Comparison of ENCODE assay signal across 14 mouse cellular contexts in genomic region chr1:133397094-133397482, GRCm38 (mm10). TPM values are rescaled to one million over a fixed set of nuclear protein-coding genes. Genes with fewer than 3 reads are reported as not detected.
DNase-seq lines count a peak whose midpoint lies in the region; ATAC-seq and TF ChIP-seq lines count a peak whose summit lies in the region.
"Had no signal": no experiment of that assay in that cellular context is flagged by ENCODE, and none has a peak within 500 bp of the region (broad histone marks: within the 10 kb centered on the region; RNA-seq: fewer than 3 reads in every experiment).

No protein-coding gene starts in this region.

- peak overlapping the region; percentile 35 for H3K4me2 ChIP-seq in kidney, postnatal 0 days (ENCODE audit: low read length)
- H3K4me2 ChIP-seq in embryonic facial prominence, embryonic 15.5 days (replicated peaks): no peak overlapping the region
- peak overlapping the region; percentile 40 for H3K4me2 ChIP-seq in hindbrain, embryonic 12.5 days (replicated peaks)
- H3K4me2 ChIP-seq in midbrain, postnatal 0 days (ENCODE audit: low read depth, low read length, poor library complexity, severe bottlenecking): peak overlapping the region; percentile 3; the same call in 1 of the 2 replicates
- H3K4me2 ChIP-seq: stomach, embryonic 15.5 days had no signal

- H3K36me3 ChIP-seq in kidney, postnatal 0 days (ENCODE audit: insufficient read depth, low read length): peaks cover 11% of the 10 kb centered on the region
- no peaks in the 10 kb centered on the region for H3K36me3 ChIP-seq in embryonic facial prominence, embryonic 15.5 days
- peaks cover 11% of the 10 kb centered on the region for H3K36me3 ChIP-seq in hindbrain, embryonic 12.5 days
- H3K36me3 ChIP-seq in midbrain, postnatal 0 days (ENCODE audit: insufficient read depth, low read length): 0 out of 2 replicates have a peak, but pooled peaks cover 5% of the 10 kb centered on the region

- 72% methylated on average over 5 of the region's 5 CpGs for WGBS in kidney, postnatal 0 days
- 71% methylated on average over 5 of the region's 5 CpGs for WGBS in embryonic facial prominence, embryonic 15.5 days
- 59% methylated on average over 5 of the region's 5 CpGs for WGBS in hindbrain, embryonic 12.5 days
- 42% methylated on average over 5 of the region's 5 CpGs for WGBS in midbrain, postnatal 0 days

- H3K9ac ChIP-seq in kidney, postnatal 0 days (ENCODE audit: low read depth, low read length): peak overlapping the region; percentile 54; the same call in 1 of the 2 replicates
- H3K9ac ChIP-seq in embryonic facial prominence, embryonic 15.5 days: no peak overlapping the region
- H3K9ac ChIP-seq in hindbrain, embryonic 12.5 days: peak overlapping the region; percentile 25
- H3K9ac ChIP-seq in midbrain, postnatal 0 days (replicated peaks; ENCODE audit: low read length, poor library complexity, severe bottlenecking): peak overlapping the region; percentile 30; the same call in 1 of the 2 replicates
- H3K9ac ChIP-seq: stomach, embryonic 15.5 days had no signal

- ATAC-seq in kidney, postnatal 0 days (replicated peaks; ENCODE audit: low FRiP score, low read depth): no peak
- no peak for ATAC-seq in embryonic facial prominence, embryonic 15.5 days (ENCODE audit: insufficient number of reproducible peaks, low FRiP score, low TSS enrichment, low read depth)
- ATAC-seq in hindbrain, embryonic 12.5 days (ENCODE audit: low FRiP score): peak; percentile 37; the same call in 1 of the 2 replicates
- ATAC-seq in midbrain, postnatal 0 days (ENCODE audit: low FRiP score): no peak

- no peaks in the 10 kb centered on the region for H3K27me3 ChIP-seq in kidney, postnatal 0 days (ENCODE audit: insufficient read depth, low read length)
- no peaks in the 10 kb centered on the region for H3K27me3 ChIP-seq in embryonic facial prominence, embryonic 15.5 days
- no peaks in the 10 kb centered on the region for H3K27me3 ChIP-seq in hindbrain, embryonic 12.5 days
- no peaks in the 10 kb centered on the region for H3K27me3 ChIP-seq in midbrain, postnatal 0 days (ENCODE audit: insufficient read depth, low read length)
- H3K27me3 ChIP-seq: stomach, embryonic 15.5 days had no signal

- no peaks in the 10 kb centered on the region for H3K9me3 ChIP-seq in kidney, postnatal 0 days (replicated peaks; ENCODE audit: low read length)
- no peaks in the 10 kb centered on the region for H3K9me3 ChIP-seq in embryonic facial prominence, embryonic 15.5 days (replicated peaks)
- H3K9me3 ChIP-seq in hindbrain, embryonic 12.5 days (replicated peaks): no peaks in the 10 kb centered on the region
- H3K9me3 ChIP-seq in midbrain, postnatal 0 days (ENCODE audit: low read length): no peaks in the 10 kb centered on the region
- H3K9me3 ChIP-seq: stomach, embryonic 15.5 days had no signal

- TF ChIP-seq CTCF in kidney, postnatal 0 days (IDR thresholded peaks at IDR 0.05; ENCODE audit: low read depth): no peak
- TF ChIP-seq CTCF in midbrain, postnatal 0 days (IDR thresholded peaks at IDR 0.05): no peak

- no peak overlapping the region for H3K4me3 ChIP-seq in kidney, postnatal 0 days (replicated peaks; ENCODE audit: low read depth, low read length)
- H3K4me3 ChIP-seq in embryonic facial prominence, embryonic 15.5 days (replicated peaks): no peak overlapping the region
- H3K4me3 ChIP-seq in hindbrain, embryonic 12.5 days: no peak overlapping the region
- peak overlapping the region; percentile 2; the same call in 1 of the 2 replicates for H3K4me3 ChIP-seq in midbrain, postnatal 0 days (ENCODE audit: low read depth, low read length)
- H3K4me3 ChIP-seq: left cerebral cortex, adult 2 months; stomach, embryonic 15.5 days had no signal

- peaks cover 11% of the 10 kb centered on the region; the same call in 1 of the 2 replicates for H3K4me1 ChIP-seq in kidney, postnatal 0 days (replicated peaks; ENCODE audit: insufficient read depth, low read length)
- peaks cover 6% of the 10 kb centered on the region; the same call in 1 of the 2 replicates for H3K4me1 ChIP-seq in embryonic facial prominence, embryonic 15.5 days
- peaks cover 31% of the 10 kb centered on the region for H3K4me1 ChIP-seq in hindbrain, embryonic 12.5 days
- peaks cover 9% of the 10 kb centered on the region; the same call in 1 of the 2 replicates for H3K4me1 ChIP-seq in midbrain, postnatal 0 days (ENCODE audit: insufficient read depth, low read length)

- no peak for DNase-seq in kidney, postnatal 0 days (ENCODE audit: low spot score)
- DNase-seq in kidney, postnatal 10 days: no peak
- DNase-seq in midbrain, postnatal 0 days (ENCODE audit: low spot score): no peak
- no peak for DNase-seq in gastrocnemius, postnatal 10 days
- DNase-seq in ovary, adult 18-20 months (ENCODE audit: low spot score): no peak
- DNase-seq in spleen, postnatal 36 days (ENCODE audit: low spot score in 2 of 2): no peak
- DNase-seq: adrenal gland, postnatal 14 days; cerebellum, postnatal 36 days had no signal

- H3K27ac ChIP-seq in kidney, postnatal 0 days: peak overlapping the region; percentile 87
- H3K27ac ChIP-seq in embryonic facial prominence, embryonic 15.5 days (replicated peaks): 0 out of 2 replicates have a peak overlapping the region, but pooled peaks have one; percentile 39
- peak overlapping the region; percentile 92 for H3K27ac ChIP-seq in hindbrain, embryonic 12.5 days
- peak overlapping the region; percentile 52 for H3K27ac ChIP-seq in midbrain, postnatal 0 days (ENCODE audit: low read depth, low read length)
- H3K27ac ChIP-seq: macrophage had no signal

RNA-seq across cellular contexts. Expression of gene Sox13, which starts 27.1 kb away (rescaled TPM):
- 12.0 and 13.7 TPM in 2 replicates for polyA plus RNA-seq in kidney, postnatal 0 days (2015; fragmentation: Nextera tagmentation; extraction: Ambion mirVana)
- polyA plus RNA-seq in embryonic facial prominence, embryonic 15.5 days (2015; fragmentation: Nextera tagmentation; extraction: Ambion mirVana): 5.8 and 6.1 TPM in 2 replicates
- 17.5 and 19.2 TPM in 2 replicates for polyA plus RNA-seq in hindbrain, embryonic 12.5 days (2016; fragmentation: Nextera tagmentation; extraction: Ambion mirVana)
- total RNA-seq in midbrain, postnatal 0 days (2014; rRNA removed): 16.5 and 17.3 TPM in 2 replicates
- polyA plus RNA-seq in midbrain, postnatal 0 days (2015; fragmentation: Nextera tagmentation; extraction: Ambion mirVana): 3.3 and 4.7 TPM in 2 replicates
- total RNA-seq in gastrocnemius, postnatal 10 days (2021): 10 to 100 TPM; 10.1 to 15.9 TPM

RNA-seq across cellular contexts. Expression of gene Etnk2, which starts 33.7 kb away (rescaled TPM):
- polyA plus RNA-seq in kidney, postnatal 0 days (2015; fragmentation: Nextera tagmentation; extraction: Ambion mirVana): 4.4 and 5.1 TPM in 2 replicates
- polyA plus RNA-seq in embryonic facial prominence, embryonic 15.5 days (2015; fragmentation: Nextera tagmentation; extraction: Ambion mirVana): 6.2 and 6.5 TPM in 2 replicates
- polyA plus RNA-seq in hindbrain, embryonic 12.5 days (2016; fragmentation: Nextera tagmentation; extraction: Ambion mirVana): 5.2 and 5.6 TPM in 2 replicates
- total RNA-seq in midbrain, postnatal 0 days (2014; rRNA removed): 49.8 and 52.0 TPM in 2 replicates
- polyA plus RNA-seq in midbrain, postnatal 0 days (2015; fragmentation: Nextera tagmentation; extraction: Ambion mirVana): 34.5 and 37.2 TPM in 2 replicates
- total RNA-seq in gastrocnemius, postnatal 10 days (2021): under 1 TPM; 0.19 to 0.47 TPM
- polyA plus RNA-seq: macrophage had no signal

RNA-seq across cellular contexts. Expression of gene Ren1, which starts 46.8 kb away (rescaled TPM):
- 463 and 484 TPM in 2 replicates for polyA plus RNA-seq in kidney, postnatal 0 days (2015; fragmentation: Nextera tagmentation; extraction: Ambion mirVana)
- polyA plus RNA-seq in embryonic facial prominence, embryonic 15.5 days (2015; fragmentation: Nextera tagmentation; extraction: Ambion mirVana): 0.16 and 0.24 TPM in 2 replicates
- 0.99 and 1.9 TPM in 2 replicates for polyA plus RNA-seq in hindbrain, embryonic 12.5 days (2016; fragmentation: Nextera tagmentation; extraction: Ambion mirVana)
- total RNA-seq in midbrain, postnatal 0 days (2014; rRNA removed): 0.14 TPM in 1 of 2 replicates, not detected in the other
- polyA plus RNA-seq in midbrain, postnatal 0 days (2015; fragmentation: Nextera tagmentation; extraction: Ambion mirVana): 0.23 TPM in 1 of 2 replicates, not detected in the other
- not detected for total RNA-seq in gastrocnemius, postnatal 10 days (2021)
- total RNA-seq: gastrocnemius, adult 8-10 months; left cerebral cortex, adult 2 months had no signal
- polyA plus RNA-seq: macrophage had no signal

Comparison
In these comparisons a context has a peak if more than half of its experiments do, and no peak if none do; other contexts are left out.
1. H3K27ac ChIP-seq: peak in every context shown above with its lines; median percentile 92 in hindbrain, embryonic 12.5 days; 87 in kidney, postnatal 0 days; 52 in midbrain, postnatal 0 days; 39 in embryonic facial prominence, embryonic 15.5 days.
2. RNA of gene Ren1, which starts 46.8 kb away (polyA plus RNA-seq): 463 to 484 TPM in kidney, postnatal 0 days; 0.99 to 1.9 TPM in hindbrain, embryonic 12.5 days, 0.16 to 0.24 TPM in embryonic facial prominence, embryonic 15.5 days and 0.23 TPM in midbrain, postnatal 0 days; every median in the first group is over 100 times any median in the second.